Mouse (Mus musculus): Measurements from ENCODE around the gene Pomgnt2.

Gene Pomgnt2

DNA sequence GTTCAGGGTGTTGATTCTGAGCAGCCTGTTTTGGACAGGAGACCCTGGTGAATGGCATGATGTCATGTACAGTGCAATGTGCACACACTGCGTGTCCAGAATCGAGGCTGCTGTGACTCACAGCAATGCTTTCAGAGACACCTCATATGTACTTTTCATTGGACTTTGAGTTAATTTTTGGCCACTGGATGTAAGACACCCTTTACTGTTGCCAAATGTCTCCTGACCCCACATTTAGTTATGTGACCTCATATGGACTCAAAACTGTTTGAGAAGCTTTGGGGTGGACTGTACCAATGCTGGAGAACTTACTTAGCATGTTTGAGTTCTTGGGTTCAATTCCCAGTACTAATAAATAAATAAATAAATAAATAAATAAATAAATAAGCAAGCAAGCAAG is 13.8 kb upstream of the Pomgnt2 start:
- no peak for DNase-seq

DNA sequence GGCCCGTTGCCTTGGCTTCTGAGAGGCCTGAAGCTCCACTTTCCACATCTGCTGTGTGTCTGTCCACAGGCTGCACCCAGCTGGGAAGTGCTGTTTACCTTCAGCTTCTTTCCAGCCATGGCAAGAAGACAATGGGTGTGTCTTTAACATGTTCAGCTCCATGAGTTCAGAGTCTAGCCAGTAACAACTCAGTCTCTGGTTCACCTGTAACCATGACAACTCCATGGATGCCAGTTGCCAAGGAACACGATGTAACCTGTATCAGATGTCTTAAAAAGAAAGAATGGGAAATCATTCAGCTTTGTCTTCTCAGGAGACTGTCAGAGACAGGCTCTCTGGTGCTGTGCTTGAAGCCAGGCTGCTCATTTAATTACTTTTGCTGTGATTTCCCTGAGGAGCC is 12.0 kb upstream of the Pomgnt2 start:
- no peak for DNase-seq

DNA sequence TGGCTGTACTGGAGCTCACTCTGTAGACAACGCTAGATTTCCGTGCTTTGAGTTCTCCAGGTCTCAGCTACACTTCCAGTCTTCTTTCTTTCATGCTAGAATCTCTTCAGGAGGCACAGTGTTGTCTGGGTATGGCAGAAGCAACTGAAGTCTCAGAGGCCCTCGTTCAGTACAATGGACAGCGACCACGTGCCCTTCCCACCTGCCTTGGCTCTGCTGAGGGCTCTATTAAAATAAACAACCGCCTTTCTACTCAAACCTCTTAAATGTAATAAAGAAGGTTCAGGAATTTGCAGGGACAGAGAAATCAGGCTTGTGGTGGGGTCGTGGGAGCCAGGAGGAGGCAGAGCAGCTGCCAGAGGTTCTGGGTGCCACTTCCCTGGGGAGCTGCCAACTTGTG is 9.7 kb upstream of the Pomgnt2 start:
- no peak for DNase-seq

DNA sequence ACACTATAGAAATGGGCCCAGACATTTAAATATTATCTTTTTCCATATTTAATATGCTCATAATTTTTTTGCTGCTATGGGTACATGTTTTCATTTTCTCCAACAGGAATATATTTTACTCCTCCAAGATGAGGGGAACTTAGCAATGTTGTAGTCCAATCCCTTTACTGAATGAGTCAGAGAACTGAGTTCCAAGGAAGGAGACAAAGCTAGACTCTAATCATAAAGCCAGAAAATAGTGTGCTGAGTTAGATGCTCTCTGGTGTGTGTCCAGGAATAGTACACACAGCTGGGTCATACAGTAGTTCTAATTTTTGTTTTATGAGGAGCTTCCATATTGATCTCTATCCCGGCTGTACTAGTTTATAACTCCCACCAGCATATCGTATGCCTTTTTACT is 9.3 kb upstream of the Pomgnt2 start:
- no peak for DNase-seq

DNA sequence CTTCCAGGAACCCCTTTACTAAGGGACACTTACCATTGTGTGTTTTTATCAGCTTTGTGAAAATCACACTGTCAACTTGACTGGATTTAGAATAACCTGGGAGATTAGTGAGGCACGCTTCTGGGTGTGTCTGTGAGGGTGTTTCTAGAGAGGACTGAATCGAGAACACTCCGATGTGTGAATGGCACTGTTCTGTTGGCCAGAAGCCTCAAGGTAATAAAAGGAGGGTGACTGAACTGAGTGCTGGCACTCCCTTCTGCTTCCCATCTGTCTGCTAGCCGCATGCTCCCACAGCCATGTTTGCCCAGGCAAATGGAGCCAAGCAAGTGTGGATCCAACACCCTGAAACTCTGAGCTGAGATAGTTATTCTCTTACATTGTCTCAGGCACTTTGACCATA is 1.1 kb upstream of the Pomgnt2 start:
- no peak for DNase-seq

DNA sequence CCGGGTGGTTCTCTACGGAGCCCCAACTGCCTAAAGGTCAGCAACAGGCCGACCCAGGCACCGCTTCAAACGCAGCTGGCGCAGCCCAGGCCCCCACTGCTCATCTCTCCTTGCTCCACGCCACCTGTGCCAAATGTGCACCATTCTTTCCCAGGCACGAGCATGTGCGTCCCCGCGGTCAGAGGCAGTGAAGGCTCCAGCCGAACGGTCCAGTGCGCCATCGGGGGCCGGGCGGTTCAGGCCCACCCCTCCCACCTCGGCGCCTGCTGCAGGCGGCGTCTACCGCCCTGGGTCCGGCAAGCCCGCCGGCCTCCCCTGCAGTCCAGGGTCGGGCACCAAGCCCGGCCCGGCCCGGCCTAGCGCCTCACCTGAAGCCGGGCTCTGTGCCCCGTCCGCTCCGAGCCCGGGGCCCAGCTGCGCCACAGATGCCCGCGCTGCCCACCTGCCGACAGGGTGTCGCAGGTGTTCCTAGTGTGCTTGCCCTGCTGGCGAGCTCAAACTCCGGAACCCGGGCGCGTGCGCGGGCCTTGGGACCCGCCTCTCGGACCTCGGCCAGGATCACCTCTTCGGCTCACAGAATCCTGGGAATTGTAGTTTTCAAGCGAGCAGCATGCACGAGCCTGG is 1.3 kb downstream of the Pomgnt2 start:
- peak; percentile 87 for DNase-seq

DNA sequence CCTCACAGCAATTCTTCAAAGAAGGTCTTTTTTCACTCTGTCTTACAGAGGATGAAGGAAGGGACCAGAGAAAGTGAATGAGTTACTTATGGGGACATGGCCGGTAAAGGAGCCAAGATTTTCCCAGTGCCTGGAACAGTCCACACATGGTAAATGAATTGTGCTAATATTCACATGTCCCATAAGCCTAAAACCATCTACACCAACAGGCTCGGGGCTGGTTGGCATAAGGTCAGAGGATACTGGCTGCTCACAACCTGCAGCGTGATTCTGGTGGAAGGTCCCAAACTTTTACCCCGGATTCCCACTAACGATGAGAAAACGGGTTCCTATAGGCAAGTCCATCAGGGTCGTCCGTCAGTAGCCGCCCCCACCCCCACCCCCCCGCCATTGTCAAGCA is 1.8 kb downstream of the Pomgnt2 start:
- DNase-seq, result no peak

DNA sequence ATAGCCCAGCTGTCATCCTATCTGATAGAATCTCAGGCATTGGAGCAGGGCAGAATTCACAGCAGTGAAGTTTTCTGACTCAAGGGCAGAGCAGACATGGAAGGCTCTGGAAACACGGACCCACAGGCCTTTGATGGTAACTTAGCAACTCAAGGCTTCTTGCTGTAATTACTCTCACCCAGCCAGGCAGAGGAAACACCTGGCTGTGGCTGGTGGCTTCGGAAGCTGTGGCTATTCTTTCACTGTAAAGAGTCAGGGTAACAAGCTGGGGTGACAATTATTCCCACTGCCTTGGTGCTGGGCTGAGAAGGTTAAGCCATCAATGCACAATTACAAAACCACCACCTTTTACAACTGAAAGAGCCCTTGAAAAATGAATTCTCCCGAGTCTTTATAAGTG is 3.9 kb downstream of the Pomgnt2 start:
- DNase-seq, result no peak

DNA sequence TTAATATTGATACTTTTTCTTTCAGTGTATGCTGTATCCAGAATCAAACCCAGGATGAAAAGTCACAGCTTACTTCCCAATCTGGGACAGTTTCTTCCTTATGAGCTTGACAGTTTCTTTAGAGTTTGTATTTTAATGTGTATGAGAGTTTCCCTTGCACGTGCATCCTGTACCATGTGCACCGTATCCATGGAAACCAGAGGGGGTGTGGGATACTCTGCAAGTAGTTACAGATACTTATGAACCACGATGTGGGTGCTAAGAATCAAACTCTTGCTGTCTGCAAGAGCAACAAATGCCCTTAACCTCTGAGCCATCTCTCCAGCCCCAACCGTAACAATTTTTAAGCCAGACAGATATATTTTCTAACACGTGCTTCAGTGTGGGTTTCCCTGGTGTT is 5.9 kb downstream of the Pomgnt2 start:
- no peak for DNase-seq

DNA sequence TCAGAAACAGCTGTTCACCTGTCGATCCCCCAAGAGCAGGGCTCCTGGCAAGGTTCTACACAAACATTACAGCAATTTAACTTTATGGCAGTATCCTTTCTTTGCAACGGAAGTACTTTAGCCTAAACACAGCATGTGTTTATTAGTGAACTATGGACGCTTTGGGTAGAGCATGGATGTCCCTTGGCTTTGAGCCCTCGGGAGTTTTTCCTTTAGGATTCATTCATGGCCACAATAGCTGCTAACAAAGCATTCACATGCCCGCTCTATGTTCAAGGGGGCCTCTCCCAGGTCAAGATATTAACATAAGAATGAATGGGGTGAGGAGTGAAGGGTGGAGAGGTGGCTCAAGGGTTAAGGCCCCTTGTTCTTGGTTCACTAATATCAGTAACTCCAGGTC is 7.4 kb downstream of the Pomgnt2 start:
- DNase-seq, result no peak

DNA sequence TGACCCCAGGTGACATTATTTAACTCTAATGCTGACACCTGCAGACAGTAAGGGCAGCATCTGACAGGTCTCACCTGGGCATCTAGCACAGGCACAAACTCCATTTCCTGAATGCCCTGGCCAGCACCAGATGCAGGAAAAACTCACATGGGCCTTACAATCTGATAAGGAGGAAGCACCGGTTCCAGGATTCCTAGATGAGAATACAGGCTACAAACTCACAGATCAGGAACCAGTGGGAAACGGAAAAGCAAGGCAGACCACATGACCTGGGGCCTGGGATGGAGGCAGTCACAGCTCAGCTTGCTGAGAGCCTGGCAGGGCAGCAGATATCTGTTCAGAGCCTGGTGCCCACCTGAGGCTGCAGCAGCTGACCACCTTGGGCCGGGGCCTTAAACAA is 8.0 kb downstream of the Pomgnt2 start:
- DNase-seq, result no peak

DNA sequence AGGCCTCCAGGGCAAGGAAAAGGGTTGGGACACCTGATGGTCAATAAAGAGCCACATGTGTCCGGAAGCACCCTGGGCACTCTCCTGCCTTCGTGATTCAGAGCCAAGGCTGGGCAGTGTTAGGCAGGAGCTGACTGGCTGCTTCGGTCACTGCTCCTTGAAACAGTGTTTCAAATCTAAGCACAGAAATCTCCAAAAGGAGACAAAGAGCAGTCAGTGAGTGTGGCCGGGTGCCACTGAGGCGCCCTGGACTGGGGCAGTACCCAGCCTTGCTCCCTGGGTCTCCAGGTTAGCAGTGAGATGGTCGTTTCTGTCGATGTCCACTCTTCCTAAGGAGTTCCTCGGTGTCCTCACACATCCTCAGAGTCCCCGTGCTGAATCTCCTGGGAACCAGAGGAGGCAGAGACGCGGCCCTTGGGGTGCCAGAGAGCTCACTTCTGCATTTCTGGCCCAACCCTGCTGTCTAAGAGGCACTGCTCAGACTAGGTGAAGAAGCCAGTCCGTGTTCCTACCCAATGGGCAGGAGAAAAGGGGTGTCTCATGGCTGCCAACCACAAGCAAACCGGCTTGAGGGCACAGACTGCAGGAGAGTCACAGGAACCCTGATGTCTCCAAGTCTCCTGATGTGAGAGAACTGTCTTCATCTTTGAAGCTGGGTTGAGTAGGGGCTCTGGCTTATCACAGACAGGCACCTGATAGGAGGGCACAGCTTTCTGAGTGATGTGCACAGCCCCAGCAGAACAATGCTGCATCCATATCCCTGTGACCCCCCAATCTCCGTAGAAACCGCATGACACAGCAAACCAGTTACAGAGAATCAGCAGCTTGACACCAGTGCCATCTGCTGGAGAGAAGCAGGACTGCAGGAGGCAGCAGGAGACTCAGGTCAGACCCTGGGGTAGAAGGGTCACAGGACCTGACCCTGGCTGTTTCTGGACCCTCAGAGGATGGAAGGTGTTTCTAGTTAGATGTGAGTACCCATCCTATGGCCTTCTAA is 12.1 kb downstream of the Pomgnt2 start:
- DNase-seq, result peak; percentile 77

DNA sequence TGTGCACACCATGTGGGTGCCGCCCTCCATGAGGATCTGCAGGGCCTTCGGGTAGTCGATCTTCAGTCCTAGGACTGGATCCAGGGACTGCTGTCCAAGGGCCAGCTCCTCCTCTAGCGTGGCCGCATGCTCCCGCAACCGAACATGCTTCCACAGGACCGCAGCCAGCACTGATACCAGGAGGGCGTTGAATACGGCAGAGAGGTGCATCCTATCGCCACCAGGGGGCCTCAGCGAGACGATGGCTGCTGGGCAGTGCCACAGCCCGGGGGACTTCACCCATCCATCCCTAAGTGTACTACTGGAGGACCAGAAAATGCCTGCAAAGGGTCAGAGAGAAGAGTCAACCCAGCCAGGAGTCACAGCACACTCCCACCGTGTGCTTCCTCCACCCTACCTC is 13.4 kb downstream of the Pomgnt2 start:
- peak; percentile 89 for DNase-seq

DNA sequence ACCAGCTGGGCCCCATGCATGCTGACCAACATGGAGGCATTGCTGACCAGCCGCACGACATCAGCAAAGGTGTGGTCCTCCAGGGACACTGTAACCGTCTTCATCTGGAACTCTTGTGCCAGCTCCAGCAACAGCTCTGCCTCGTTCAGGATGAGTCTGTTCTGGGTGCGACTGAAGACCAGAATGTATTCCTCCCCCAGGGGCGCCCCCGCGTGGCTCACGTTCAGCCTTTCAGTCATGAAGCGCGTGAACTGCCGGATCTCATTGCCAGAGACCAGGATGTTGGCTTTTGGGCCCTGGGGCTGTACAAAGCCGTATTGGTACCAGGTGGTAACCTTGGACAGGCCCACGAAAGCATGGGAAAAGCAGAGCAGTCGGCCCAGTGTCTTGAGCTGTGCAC is 14.2 kb downstream of the Pomgnt2 start:
- no peak for DNase-seq

DNA sequence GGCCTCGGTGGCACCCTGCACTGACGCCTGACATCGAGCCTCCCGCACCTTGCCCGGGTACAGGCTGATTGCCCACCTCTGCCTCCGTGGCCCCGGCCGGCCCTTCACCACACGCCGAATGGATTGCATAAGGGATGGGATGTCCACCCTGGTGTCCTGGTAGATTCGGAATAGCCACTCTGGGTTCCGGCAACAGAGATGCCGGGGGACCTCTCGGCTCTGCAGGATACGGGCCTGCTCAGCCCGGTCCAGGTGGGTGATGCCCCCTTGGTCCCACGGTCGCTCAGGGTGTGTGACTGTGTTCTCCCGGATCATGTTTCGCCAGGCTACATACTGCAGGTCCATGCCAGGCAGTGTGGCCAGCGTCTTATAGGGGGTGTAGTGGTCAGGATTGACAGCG is 14.7 kb downstream of the Pomgnt2 start:
- no peak for DNase-seq

DNA sequence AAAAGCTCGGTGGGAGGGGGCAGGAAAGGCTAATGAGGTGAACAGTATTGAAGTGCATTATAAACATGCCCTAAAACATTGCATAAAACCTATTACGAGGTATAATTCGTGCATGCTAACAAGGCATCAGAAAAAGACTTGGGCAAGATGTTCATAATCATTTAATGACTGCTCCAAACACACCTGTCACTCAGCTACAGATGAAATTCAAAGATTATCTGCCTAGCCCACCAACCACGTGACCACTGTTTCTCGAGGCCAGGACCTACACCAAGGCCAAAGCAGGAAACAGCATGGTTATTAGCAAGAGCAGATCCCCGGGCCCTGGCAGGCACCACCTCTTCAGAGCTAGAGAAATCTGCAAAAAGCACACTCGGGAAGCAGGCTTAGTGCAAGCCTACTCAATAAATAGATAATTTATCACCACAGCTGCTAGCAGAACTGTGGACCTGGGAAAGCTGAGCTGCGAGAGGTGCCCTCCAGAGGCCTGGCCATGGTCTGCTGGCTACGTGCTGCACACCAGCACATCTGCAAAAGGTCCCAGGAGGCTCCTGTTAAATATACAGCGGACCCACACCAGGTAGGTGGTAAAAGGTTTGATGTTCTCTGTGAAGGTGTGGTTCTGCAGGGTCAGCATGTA is 15.3 kb downstream of the Pomgnt2 start:
- DNase-seq, result no peak

DNA sequence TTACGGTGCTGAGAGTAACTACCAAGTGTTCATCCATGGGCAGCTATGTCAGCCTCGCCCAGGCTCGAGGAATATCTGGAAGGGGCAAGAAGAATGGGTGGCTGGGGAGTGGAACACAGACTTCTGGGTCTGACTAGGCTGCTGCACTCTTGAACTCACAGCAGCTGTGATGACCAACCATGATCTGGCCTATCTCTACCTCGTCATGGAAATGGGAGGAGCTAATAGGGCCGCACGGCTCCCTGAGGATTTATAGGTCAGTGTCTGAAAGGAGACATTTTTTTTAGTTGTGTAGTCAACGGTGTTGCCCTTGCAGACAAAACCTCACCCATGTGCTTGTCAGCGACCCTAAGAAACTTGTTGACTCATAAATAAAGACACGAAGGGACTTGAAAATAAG is 15.9 kb downstream of the Pomgnt2 start:
- DNase-seq, result no peak

DNA sequence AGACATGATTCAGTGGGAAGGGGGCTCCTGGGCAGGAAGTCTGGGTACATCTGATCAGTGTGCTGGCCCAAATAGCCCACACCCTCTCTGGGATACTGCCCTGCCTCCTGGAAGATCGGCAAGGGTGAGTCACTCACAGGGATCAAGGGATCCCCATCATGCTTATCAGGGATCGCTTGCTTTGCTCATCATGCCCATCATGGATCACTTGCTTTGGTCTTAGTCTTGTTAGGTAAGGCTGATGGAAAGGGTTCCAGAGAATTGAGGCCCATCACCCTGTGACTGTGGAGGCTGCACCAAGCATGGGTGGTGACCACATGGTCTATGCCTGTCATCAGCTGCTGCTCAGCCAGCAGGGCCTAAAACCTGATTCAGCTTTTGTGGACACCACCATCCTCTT is 21.6 kb downstream of the Pomgnt2 start:
- no peak for DNase-seq

DNA sequence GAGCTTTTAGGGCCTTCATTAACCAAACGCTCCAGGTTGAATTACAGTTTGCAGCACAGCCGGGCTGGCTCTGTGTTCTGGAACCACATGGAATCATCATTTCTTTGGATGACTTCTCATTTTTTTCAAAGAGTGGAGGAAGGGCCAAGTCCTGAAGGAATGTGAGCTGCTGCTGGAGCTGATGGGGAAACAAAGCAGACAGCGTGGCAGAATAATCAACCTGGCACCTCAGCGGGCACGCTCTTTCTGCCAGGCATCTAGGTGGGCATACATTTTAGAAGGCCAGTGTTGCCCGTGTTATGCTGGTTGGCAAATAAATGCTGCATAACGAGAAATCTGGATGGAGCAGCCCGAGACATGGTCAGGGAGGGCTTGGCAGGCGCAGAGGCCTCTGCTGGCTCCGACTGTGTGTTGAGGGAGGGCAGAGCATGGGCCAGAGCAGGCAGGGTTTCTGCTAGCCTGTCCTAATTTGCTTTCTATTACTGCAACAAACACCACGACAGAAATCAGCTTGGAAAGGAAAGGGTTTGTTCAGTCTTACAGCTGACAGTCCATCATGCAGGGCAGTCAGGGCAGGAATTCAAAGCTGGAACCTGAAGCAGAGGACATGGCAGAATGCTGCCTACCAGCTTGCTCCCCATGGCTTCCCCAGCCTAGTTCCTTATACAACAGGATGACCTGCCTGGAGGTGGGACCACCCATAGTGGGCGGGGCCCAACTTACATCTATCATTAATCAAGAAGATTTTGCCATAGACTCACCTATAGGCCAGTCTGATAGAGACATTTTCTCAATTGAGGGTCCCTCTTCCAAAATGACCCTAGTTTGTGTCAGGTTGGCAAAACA is 22.5 kb downstream of the Pomgnt2 start:
- DNase-seq, result no peak

DNA sequence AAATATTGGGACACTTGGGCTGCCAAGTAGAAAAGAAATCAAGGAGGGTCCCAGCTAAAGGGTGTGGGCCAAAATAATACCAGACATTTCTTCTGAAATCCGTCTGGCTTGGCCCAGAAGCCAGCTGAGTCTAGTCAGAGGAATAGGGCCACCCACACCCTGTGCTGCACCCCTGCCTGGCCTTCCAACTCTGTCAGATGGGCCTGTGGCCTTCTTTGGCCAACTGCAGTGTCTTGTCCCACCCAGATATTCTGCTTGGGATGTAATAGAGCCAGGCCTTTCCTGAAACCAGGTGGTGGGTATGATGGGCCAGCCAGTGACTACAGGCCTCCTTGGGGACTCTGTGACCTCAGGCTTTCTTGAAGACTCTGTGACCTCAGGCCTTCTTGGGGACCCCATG is 23.7 kb downstream of the Pomgnt2 start:
- DNase-seq, result no peak

DNA sequence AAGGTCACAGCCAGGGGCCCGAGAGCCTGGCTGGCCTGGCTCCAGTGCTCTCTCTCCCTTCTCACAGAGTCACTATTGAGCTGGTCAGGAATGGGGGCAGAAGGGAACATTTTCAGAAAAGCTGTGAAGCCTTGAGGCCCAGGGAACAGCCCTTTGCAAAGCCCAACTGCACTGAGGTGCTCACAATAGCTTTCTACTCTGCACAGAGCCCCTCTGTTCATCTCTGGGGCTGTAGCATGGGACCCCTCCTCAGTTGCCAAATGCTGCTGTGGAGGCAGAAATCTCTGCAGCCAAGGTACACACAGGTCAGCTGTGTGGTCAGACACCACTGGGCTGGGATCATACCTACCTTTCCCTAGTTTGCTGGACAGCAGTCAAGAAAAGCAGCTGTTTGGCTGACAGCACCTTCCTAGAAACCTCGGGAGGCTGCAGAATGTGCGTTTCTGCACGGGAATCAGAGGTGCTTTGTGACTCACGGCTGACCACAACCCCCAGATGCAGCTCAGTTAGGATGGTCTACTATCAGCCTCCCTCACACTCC is 27.0 kb downstream of the Pomgnt2 start:
- no peak for DNase-seq

DNA sequence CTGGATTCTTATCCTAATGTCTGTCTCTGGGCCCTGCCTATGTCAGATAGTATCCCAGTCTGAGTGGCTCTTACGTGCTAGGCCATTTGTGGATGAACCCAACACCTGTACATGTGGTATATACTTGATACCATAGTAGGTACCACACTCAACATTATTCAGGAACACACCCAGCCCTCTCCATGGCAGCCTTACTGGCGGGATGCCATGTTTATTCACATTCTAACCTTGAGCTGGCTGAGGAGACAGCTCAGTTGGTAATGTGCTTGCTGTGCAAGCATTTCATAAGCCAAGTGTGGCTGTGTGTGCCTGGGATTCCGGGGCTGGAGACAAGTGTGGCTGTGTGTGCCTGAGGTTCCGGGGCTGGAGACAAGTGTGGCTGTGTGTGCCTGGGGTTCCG is 28.7 kb downstream of the Pomgnt2 start:
- no peak for DNase-seq

DNA sequence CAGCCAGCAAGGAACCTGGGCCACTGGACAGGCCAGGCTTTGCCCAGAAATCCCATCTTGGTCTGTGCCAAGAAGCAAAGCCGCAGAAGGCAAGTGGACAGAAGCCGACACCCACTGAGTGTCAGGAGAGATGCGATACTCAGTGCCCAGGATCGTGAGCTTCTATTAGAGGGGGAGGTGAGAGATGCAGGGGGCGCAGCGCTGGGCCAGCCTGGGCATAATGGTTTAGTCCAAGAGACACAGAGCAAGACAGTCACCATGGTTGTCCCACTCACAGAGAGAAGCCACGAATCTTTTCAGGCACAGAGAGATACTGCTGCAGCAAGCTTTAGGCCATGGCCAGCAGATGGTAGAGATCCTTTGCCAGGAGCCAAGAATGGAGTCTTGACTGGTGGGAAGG is 32.0 kb downstream of the Pomgnt2 start:
- DNase-seq, result no peak

Data from right cerebral cortex, postnatal 4 days (tissue).